Mouse (Mus musculus): Measurements from ENCODE around the gene Zfand4. TPM values are rescaled to one million over a fixed set of nuclear protein-coding genes. Genes with fewer than 3 reads are reported as not detected.
A peak's percentile ranks its signal among the peaks of the same experiment; 100 is the strongest.
"Not testable (repeated sequence)": the region's sequence is repeated elsewhere in the genome, so short reads cannot be mapped to it uniquely, and the experiment has no call there.

Zfand4 gene
- polyA plus RNA-seq, 1 experiment from 2014 or later: 3.5 TPM

DNA sequence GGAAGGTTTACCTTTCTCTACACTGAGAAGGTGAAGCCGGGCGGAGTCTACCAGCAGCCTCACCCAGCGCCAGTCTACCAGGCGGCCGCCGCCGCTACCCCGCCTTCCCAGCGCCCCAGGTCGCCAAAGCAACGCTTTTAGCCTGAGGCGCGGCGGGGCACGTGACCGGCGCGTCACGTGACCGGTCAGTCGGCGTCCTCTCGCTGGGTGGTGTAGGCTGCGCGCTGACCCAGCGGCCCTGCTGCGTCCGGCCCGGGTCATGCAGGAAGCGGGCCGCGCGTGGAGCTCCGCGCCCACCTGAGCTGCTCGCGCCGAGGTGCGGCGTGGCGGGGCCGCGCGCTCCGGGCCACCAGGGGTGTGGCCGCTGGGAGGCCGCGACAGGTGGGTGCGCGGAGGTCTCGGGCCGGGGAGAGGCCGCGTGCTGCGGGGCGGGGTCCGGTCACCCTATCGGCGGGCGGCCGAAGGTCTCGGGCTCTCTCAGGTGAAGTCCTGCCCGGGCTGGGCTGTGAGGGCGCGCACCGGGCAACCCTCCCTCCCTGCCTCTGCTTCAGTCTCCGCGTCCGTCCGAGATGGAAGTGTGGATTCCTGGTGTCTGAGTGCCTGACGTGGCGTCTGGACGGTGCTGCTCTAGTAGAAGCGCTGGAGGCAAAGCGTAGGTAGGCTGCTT lies 73.9 kb downstream of the Zfand4 start, which contains the start of gene March8:
March8 (plus strand) TSS at position 190 of the 667 bp plus-strand sequence.
- Histone ChIP-seq H3K27ac (peak within 1 kb of the TSS; percentile 91), H3K9me3 (no peaks in the 10 kb centered on the region), H3K36me3 (no peaks in the 10 kb centered on the region), H3K27me3 (ENCODE audit: insufficient read depth, poor library complexity, severe bottlenecking) (0 out of 2 replicates have a peak, but pooled peaks cover 12% of the 10 kb centered on the region), H3K4me1 (no peaks in the 10 kb centered on the region), H3K4me3 (peak within 1 kb of the TSS; percentile 97)
- DNase-seq (ENCODE audit: low spot score): peak; percentile 94
- WGBS: under 1% methylated on average over 75 of the region's 75 CpGs

DNA sequence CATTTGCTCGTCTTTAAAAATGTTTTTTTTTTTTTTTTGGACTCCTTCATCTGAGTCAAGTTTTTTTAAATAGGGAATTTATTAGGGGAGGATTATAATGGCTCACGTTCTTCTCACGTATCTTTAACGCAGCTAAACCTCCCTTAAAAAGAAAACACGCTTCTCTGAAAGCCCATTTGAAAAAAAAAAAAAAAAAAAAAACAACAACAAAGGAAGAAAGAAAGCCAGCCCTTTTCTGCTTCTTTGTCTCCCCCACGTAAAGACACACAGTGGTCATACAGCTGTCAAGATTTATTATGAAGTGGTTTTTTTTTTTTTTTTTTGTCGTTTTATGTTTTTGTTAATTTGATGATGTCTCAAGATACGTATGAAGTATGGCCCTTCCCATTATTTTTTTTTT lies 74.5 kb downstream of the Zfand4 start:
- DNase-seq (ENCODE audit: low spot score): no peak
- Histone ChIP-seq H3K4me3 (peak overlapping the region; percentile 97), H3K9me3 (no peaks in the 10 kb centered on the region), H3K36me3 (no peaks in the 10 kb centered on the region), H3K27ac (peak overlapping the region; percentile 91), H3K4me1 (no peaks in the 10 kb centered on the region), H3K27me3 (ENCODE audit: insufficient read depth, poor library complexity, severe bottlenecking) (0 out of 2 replicates have a peak, but pooled peaks cover 12% of the 10 kb centered on the region)
- 6% methylated on average over 8 of the region's 8 CpGs for WGBS

- no peak overlapping the region for H3K27ac ChIP-seq
- 0 out of 2 replicates have a peak, but pooled peaks cover 12% of the 10 kb centered on the region for H3K27me3 ChIP-seq (ENCODE audit: insufficient read depth, poor library complexity, severe bottlenecking)
- no peaks in the 10 kb centered on the region for H3K36me3 ChIP-seq
- DNase-seq (ENCODE audit: low spot score): no peak
- no peaks in the 10 kb centered on the region for H3K9me3 ChIP-seq
- no peaks in the 10 kb centered on the region for H3K4me1 ChIP-seq
- WGBS: 80% methylated on average over 5 of the region's 5 CpGs
- H3K4me3 ChIP-seq: no peak overlapping the region
Measured at GRCm38 (mm10) chr6:116339088-116339487, 75.1 kb downstream of the Zfand4 start.

GRCm38 (mm10) chr6:116340521-116340920 lies 76.5 kb downstream of the Zfand4 start:
- H3K36me3 ChIP-seq: no peaks in the 10 kb centered on the region
- H3K27me3 ChIP-seq (ENCODE audit: insufficient read depth, poor library complexity, severe bottlenecking): 0 out of 2 replicates have a peak, but pooled peaks cover 9% of the 10 kb centered on the region
- H3K27ac ChIP-seq: no peak overlapping the region
- H3K4me3 ChIP-seq: no peak overlapping the region
- 83% methylated on average over 1 of the region's 1 CpGs for WGBS
- H3K9me3 ChIP-seq: no peaks in the 10 kb centered on the region
- DNase-seq (ENCODE audit: low spot score): no peak
- no peaks in the 10 kb centered on the region for H3K4me1 ChIP-seq

DNA sequence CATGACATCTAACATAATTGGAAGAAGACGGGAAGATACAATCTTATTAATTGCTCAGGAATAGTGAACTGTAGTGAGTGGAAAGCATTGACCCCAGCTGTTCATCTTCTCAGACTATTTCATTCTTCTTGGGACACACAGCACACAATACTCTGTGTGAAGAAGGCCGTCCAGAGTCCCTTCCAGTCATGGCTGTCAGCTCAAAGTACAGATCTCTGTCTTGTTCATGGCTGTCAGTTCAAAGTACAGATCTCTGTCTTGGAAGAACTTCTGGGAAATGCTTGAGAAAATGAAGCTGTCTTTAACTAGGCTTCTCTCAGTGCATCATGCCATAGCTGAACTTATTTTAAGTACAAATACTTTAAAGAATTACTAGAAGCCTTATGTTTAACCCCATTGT lies 83.9 kb downstream of the Zfand4 start:
- 82% methylated on average over 2 of the region's 2 CpGs for WGBS
- DNase-seq (ENCODE audit: low spot score): no peak
- no peak overlapping the region for H3K27ac ChIP-seq
- no peaks in the 10 kb centered on the region for H3K9me3 ChIP-seq
- H3K27me3 ChIP-seq (ENCODE audit: insufficient read depth, poor library complexity, severe bottlenecking): no peaks in the 10 kb centered on the region
- no peak overlapping the region for H3K4me3 ChIP-seq
- peaks cover 8% of the 10 kb centered on the region for H3K4me1 ChIP-seq
- no peaks in the 10 kb centered on the region for H3K36me3 ChIP-seq

GRCm38 (mm10) chr6:116349997-116350396 lies 86.0 kb downstream of the Zfand4 start:
- H3K4me1 ChIP-seq: peaks cover 8% of the 10 kb centered on the region
- no peak overlapping the region for H3K4me3 ChIP-seq
- no peak overlapping the region for H3K27ac ChIP-seq
- DNase-seq (ENCODE audit: low spot score): peak; percentile 82
- WGBS: 28% methylated on average over 3 of the region's 3 CpGs
- no peaks in the 10 kb centered on the region for H3K27me3 ChIP-seq (ENCODE audit: insufficient read depth, poor library complexity, severe bottlenecking)
- no peaks in the 10 kb centered on the region for H3K36me3 ChIP-seq
- no peaks in the 10 kb centered on the region for H3K9me3 ChIP-seq

DNA sequence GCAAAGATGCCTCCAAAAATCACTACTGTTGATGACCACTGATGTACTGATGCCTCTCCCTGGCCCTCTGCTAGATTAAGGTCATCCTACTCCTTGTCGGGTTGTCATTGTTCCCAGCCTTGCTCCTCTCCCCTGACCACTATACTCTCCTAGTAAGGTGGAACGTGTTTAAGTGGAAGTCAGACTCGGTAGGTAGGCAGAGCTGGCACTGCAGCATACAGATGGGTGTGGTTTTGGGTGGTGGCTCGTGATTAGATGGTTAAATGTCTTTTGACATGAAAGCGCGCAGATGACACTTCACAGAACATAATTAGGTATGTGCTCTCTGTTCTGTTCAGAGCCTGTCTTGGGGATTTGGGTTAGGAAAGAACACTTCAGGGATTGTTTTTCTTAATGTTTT lies 86.6 kb downstream of the Zfand4 start:
- Histone ChIP-seq H3K27ac (no peak overlapping the region), H3K4me1 (peaks cover 8% of the 10 kb centered on the region), H3K36me3 (no peaks in the 10 kb centered on the region), H3K27me3 (ENCODE audit: insufficient read depth, poor library complexity, severe bottlenecking) (no peaks in the 10 kb centered on the region), H3K9me3 (no peaks in the 10 kb centered on the region), H3K4me3 (no peak overlapping the region)
- no peak for DNase-seq (ENCODE audit: low spot score)
- WGBS: 76% methylated on average over 6 of the region's 6 CpGs

DNA sequence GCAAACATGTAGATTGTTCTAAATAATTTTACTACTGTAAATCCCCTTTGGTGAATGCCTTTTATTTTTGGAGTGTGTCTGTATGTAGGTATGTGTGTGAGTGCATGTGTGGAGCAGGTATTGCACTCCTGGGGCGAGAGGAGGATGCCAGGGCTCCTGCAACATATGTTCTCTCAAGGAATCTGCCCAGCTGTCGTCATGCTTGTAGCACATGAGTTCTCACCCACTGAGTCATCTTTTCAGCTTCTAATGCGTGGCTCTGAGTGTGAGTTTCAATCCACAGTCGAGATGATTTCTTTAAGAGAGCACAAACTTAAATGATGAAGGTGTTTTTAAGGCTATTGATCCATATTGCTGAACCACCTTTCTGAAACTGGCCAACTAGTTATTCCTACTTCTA lies 87.5 kb downstream of the Zfand4 start:
- Histone ChIP-seq H3K27ac (no peak overlapping the region), H3K36me3 (no peaks in the 10 kb centered on the region), H3K9me3 (no peaks in the 10 kb centered on the region), H3K4me1 (peaks cover 8% of the 10 kb centered on the region), H3K4me3 (no peak overlapping the region), H3K27me3 (ENCODE audit: insufficient read depth, poor library complexity, severe bottlenecking) (no peaks in the 10 kb centered on the region)
- DNase-seq (ENCODE audit: low spot score): no peak
- WGBS: 76% methylated on average over 4 of the region's 4 CpGs

DNA sequence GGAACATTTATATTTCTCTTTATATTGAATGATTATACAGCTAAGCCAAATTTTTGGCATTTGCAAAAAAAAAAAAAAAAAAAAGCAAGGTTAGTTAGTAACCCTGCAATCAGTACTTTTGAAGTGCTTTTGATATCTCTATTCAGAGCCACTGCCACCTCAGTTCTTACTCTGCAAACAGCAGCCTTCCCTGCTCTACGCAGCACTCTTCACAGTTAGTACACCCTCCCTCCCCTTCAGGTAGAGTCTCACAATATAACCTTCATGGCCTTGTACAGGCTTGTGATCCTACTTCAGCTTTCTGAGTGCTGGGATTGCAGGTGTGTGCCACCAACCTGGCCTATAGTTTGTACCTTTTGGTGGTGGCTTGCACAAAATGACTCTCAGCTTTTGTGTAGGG lies 89.4 kb downstream of the Zfand4 start:
- H3K36me3 ChIP-seq: no peaks in the 10 kb centered on the region
- WGBS: 71% methylated on average over 1 of the region's 1 CpGs
- H3K4me1 ChIP-seq: peaks cover 8% of the 10 kb centered on the region
- DNase-seq (ENCODE audit: low spot score): no peak
- H3K27me3 ChIP-seq (ENCODE audit: insufficient read depth, poor library complexity, severe bottlenecking): no peaks in the 10 kb centered on the region
- H3K27ac ChIP-seq: no peak overlapping the region
- H3K4me3 ChIP-seq: no peak overlapping the region
- no peaks in the 10 kb centered on the region for H3K9me3 ChIP-seq

DNA sequence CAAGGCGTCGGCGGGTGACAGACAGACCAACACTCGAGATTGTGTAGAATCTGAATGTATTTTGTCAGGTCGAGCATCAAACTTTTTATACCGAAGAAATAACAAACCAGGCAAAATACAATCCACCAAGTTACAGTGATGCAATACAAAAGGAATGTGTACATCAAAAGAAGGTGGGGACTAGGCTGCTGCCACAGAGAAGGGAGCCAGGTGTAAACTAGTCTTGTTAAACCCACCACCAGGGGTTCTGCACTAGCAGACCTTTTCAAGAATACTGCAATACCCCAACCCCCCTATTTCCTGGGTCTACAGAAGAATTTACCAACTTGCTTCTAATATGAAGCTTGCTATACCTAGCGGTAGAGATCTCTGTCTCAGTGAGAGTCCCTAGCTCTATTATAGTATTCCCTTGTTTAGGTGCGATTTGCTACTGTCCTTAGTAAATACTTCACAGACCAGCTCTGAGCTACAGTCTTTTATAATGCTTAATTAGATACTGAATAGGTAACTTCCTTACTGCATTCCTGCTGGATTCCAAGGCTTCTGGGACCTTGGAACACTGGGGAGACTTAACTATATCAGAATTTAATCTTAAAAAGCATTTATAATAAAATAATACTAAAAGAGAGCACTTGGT lies 92.4 kb downstream of the Zfand4 start:
- not testable (repeated sequence) for H3K27ac ChIP-seq; H3K36me3 ChIP-seq; H3K4me3 ChIP-seq; DNase-seq (ENCODE audit: low spot score); H3K9me3 ChIP-seq; H3K4me1 ChIP-seq; H3K27me3 ChIP-seq (ENCODE audit: insufficient read depth, poor library complexity, severe bottlenecking)
- whole genome bisulfite sequencing: 66% methylated on average over 8 of the region's 8 CpGs

- H3K9me3 ChIP-seq: no peaks in the 10 kb centered on the region
- H3K4me3 ChIP-seq: no peak overlapping the region
- no peaks in the 10 kb centered on the region for H3K36me3 ChIP-seq
- H3K27me3 ChIP-seq (ENCODE audit: insufficient read depth, poor library complexity, severe bottlenecking): no peaks in the 10 kb centered on the region
- DNase-seq (ENCODE audit: low spot score): no peak
- H3K4me1 ChIP-seq: no peaks in the 10 kb centered on the region
- 73% methylated on average over 4 of the region's 4 CpGs for WGBS
- H3K27ac ChIP-seq: no peak overlapping the region
Measured at GRCm38 (mm10) chr6:116356948-116357325, 92.9 kb downstream of the Zfand4 start.

DNA sequence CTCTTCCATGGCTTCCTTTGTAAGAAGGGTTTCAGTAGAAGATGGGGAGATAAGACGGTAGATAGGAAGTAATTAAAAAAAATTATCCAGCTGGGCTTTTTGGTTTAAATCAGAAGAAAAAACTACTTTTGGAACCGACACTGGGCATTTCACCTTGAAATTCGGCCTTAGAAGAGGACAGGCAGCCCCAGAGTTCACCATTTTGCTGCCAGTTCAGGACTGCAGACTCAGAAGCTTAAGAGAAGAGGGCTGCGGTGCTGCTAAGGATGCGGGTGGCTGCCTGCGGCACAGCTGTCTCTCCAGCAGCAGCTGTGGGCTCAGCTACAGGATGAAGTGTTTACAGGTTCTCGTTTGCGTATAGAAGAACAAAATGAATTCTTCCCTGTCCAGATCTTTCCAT lies 94.0 kb downstream of the Zfand4 start:
- Histone ChIP-seq H3K27me3 (ENCODE audit: insufficient read depth, poor library complexity, severe bottlenecking) (no peaks in the 10 kb centered on the region), H3K9me3 (no peaks in the 10 kb centered on the region), H3K4me3 (no peak overlapping the region), H3K4me1 (no peaks in the 10 kb centered on the region), H3K27ac (no peak overlapping the region), H3K36me3 (no peaks in the 10 kb centered on the region)
- no peak for DNase-seq (ENCODE audit: low spot score)
- 78% methylated on average over 8 of the region's 8 CpGs for WGBS

GRCm38 (mm10) chr6:116359256-116359655 lies 95.2 kb downstream of the Zfand4 start:
- H3K27me3 ChIP-seq (ENCODE audit: insufficient read depth, poor library complexity, severe bottlenecking): no peaks in the 10 kb centered on the region
- H3K4me3 ChIP-seq: no peak overlapping the region
- H3K4me1 ChIP-seq: no peaks in the 10 kb centered on the region
- no peak overlapping the region for H3K27ac ChIP-seq
- H3K9me3 ChIP-seq: no peaks in the 10 kb centered on the region
- H3K36me3 ChIP-seq: no peaks in the 10 kb centered on the region
- DNase-seq (ENCODE audit: low spot score): no peak
- 76% methylated on average over 3 of the region's 3 CpGs for WGBS

Measured in heart, embryonic 10.5 days (tissue).